Mouse (Mus musculus): ENCODE measurements around the gene Adamts20. TPM values are rescaled to one million over a fixed set of nuclear protein-coding genes. Genes with fewer than 3 reads are reported as not detected.

Gene Adamts20
- total and polyA plus RNA-seq, 3 experiments: 2.1 to 3.6 TPM; not detected in 1

- Histone ChIP-seq H3K79me2 (ENCODE audit: control insufficient read depth, insufficient read depth, low read length, poor library complexity) (no peaks in the 10 kb centered on the region), H3K36me3 (ENCODE audit: control insufficient read depth in 1 of 2, insufficient read depth in 2 of 2, low read length in 2 of 2) (no peaks in the 10 kb centered on the region), H3K9me3 (replicated peaks; ENCODE audit: insufficient read depth, low read length) (no peaks in the 10 kb centered on the region), H3K27me3 (ENCODE audit: control insufficient read depth in 1 of 2, insufficient read depth in 2 of 2, low read length in 2 of 2) (no peaks in the 10 kb centered on the region; a peak in 1 of 4 replicates), H3K9ac (ENCODE audit: control insufficient read depth, low read depth, low read length, poor library complexity, severe bottlenecking) (no peak overlapping the region), H3K4me1 (ENCODE audit: control insufficient read depth in 1 of 2, insufficient read depth in 2 of 2, low read length in 2 of 2) (no peaks in the 10 kb centered on the region), H3K27ac (ENCODE audit: control insufficient read depth, low read depth, low read length) (no peak overlapping the region), H3K4me3 (ENCODE audit: control insufficient read depth in 1 of 2, insufficient read depth in 1 of 2, low read depth in 2 of 2, low read length in 2 of 2) (no peak overlapping the region)
- DNase-seq (ENCODE audit: low read depth, low spot score): no peak
- no peak for TF ChIP-seq EP300 (IDR thresholded peaks at IDR 0.05; ENCODE audit: low read depth in 1 of 2, low read length in 2 of 2)
- TF ChIP-seq SMC3 (IDR thresholded peaks at IDR 0.05; ENCODE audit: low read depth, low read length): no peak
- no peak for TF ChIP-seq ZC3H11A (IDR thresholded peaks at IDR 0.05; ENCODE audit: low read depth, low read length)
- TF ChIP-seq NELFE (IDR thresholded peaks at IDR 0.05; ENCODE audit: low read depth, low read length): no peak
- no peak for TF ChIP-seq ZMIZ1 (IDR thresholded peaks at IDR 0.05; ENCODE audit: low read depth, low read length)
- TF ChIP-seq MYB (IDR thresholded peaks at IDR 0.05; ENCODE audit: low read depth, low read length): no peak
- no peak for TF ChIP-seq BHLHE40 (IDR thresholded peaks at IDR 0.05; ENCODE audit: borderline replicate concordance, low read depth, low read length)
- no peak for TF ChIP-seq TCF12 (IDR thresholded peaks at IDR 0.05; ENCODE audit: low read depth, low read length)
- TF ChIP-seq USF1 (IDR thresholded peaks at IDR 0.05; ENCODE audit: low read depth, low read length): no peak
- TF ChIP-seq MEF2A (IDR thresholded peaks at IDR 0.05; ENCODE audit: extremely low read depth, insufficient replicate concordance, low read depth, low read length, poor library complexity, severe bottlenecking): no peak
- no peak for TF ChIP-seq POLR2AphosphoS5 (IDR thresholded peaks at IDR 0.05; ENCODE audit: borderline replicate concordance, low read depth, low read length)
- no peak for TF ChIP-seq TAL1 (IDR thresholded peaks at IDR 0.05; ENCODE audit: low read length)
- TF ChIP-seq MAX (IDR thresholded peaks at IDR 0.05; ENCODE audit: low read length): no peak
- no peak for TF ChIP-seq GABPA (IDR thresholded peaks at IDR 0.05; ENCODE audit: low read depth, low read length)
- TF ChIP-seq SIN3A (IDR thresholded peaks at IDR 0.05; ENCODE audit: low read length): no peak
- no peak for TF ChIP-seq JUND (IDR thresholded peaks at IDR 0.05; ENCODE audit: low read depth, low read length)
Measured at GRCm38 (mm10) chr15:94303151-94303550, 162.1 kb downstream of the Adamts20 start.

GRCm38 (mm10) chr15:94294084-94294483, 171.1 kb downstream of the Adamts20 start:
- H3K4me3 ChIP-seq (ENCODE audit: control insufficient read depth in 1 of 2, insufficient read depth in 1 of 2, low read depth in 2 of 2, low read length in 2 of 2): no peak overlapping the region
- H3K9ac ChIP-seq (ENCODE audit: control insufficient read depth, low read depth, low read length, poor library complexity, severe bottlenecking): no peak overlapping the region
- no peaks in the 10 kb centered on the region for H3K4me1 ChIP-seq (ENCODE audit: control insufficient read depth in 1 of 2, insufficient read depth in 2 of 2, low read length in 2 of 2)
- H3K36me3 ChIP-seq (ENCODE audit: control insufficient read depth in 1 of 2, insufficient read depth in 2 of 2, low read length in 2 of 2): no peaks in the 10 kb centered on the region
- H3K27ac ChIP-seq (ENCODE audit: control insufficient read depth, low read depth, low read length): no peak overlapping the region
- H3K27me3 ChIP-seq (ENCODE audit: control insufficient read depth in 1 of 2, insufficient read depth in 2 of 2, low read length in 2 of 2): peaks cover 0 to 5% of the 10 kb centered on the region in 2 experiments; a peak in 3 of 4 replicates
- H3K79me2 ChIP-seq (ENCODE audit: control insufficient read depth, insufficient read depth, low read length, poor library complexity): no peaks in the 10 kb centered on the region
- no peaks in the 10 kb centered on the region for H3K9me3 ChIP-seq (replicated peaks; ENCODE audit: insufficient read depth, low read length)
- no peak for DNase-seq (ENCODE audit: low read depth, low spot score)
- no peak for TF ChIP-seq TAL1 (IDR thresholded peaks at IDR 0.05; ENCODE audit: low read length)
- no peak for TF ChIP-seq MAX (IDR thresholded peaks at IDR 0.05; ENCODE audit: low read length)

Measured in MEL (cell line).